Mouse (Mus musculus): ENCODE results near the gene Mrpl42. TPM values are rescaled to one million over a fixed set of nuclear protein-coding genes. Genes with fewer than 3 reads are reported as not detected.
A peak's percentile ranks its signal among the peaks of the same experiment; 100 is the strongest.

Gene Mrpl42
- polyA plus RNA-seq, 1 experiment, result 107 TPM

- TF ChIP-seq CTCF (IDR thresholded peaks at IDR 0.05; ENCODE audit: borderline replicate concordance, control insufficient read depth, extremely low read depth, insufficient read depth, low read length, poor library complexity), result no peak
- no peak for TF ChIP-seq POLR2A (IDR thresholded peaks at IDR 0.05; ENCODE audit: control insufficient read depth, extremely low read depth, insufficient read depth, low read length, poor library complexity)
- Histone ChIP-seq H3K27me3 (ENCODE audit: control insufficient read depth, insufficient read depth, low read length) (no peaks in the 10 kb centered on the region), H3K4me1 (replicated peaks; ENCODE audit: control insufficient read depth, insufficient read depth, low read length) (peaks cover 5% of the 10 kb centered on the region), H3K36me3 (ENCODE audit: control insufficient read depth, insufficient read depth, low read length) (no peaks in the 10 kb centered on the region), H3K27ac (ENCODE audit: control insufficient read depth, insufficient read depth, low read length) (no peak overlapping the region), H3K4me3 (ENCODE audit: control insufficient read depth, insufficient read depth, low read length) (no peak overlapping the region)
- 85% methylated on average over 3 of the region's 3 CpGs for WGBS
- DNase-seq, result no peak
These were observed 7.5 kb upstream of the Mrpl42 start for GRCm38 (mm10) chr10:95509263-95509662.

- no peak overlapping the region for H3K27ac ChIP-seq (ENCODE audit: control insufficient read depth, insufficient read depth, low read length)
- DNase-seq, result no peak
- H3K4me1 ChIP-seq (replicated peaks; ENCODE audit: control insufficient read depth, insufficient read depth, low read length), result peaks cover under 1% of the 10 kb centered on the region; the same call in 1 of the 2 replicates
- no peak for TF ChIP-seq CTCF (IDR thresholded peaks at IDR 0.05; ENCODE audit: borderline replicate concordance, control insufficient read depth, extremely low read depth, insufficient read depth, low read length, poor library complexity)
- TF ChIP-seq POLR2A (IDR thresholded peaks at IDR 0.05; ENCODE audit: control insufficient read depth, extremely low read depth, insufficient read depth, low read length, poor library complexity), result no peak
- H3K4me3 ChIP-seq (ENCODE audit: control insufficient read depth, insufficient read depth, low read length), result no peak overlapping the region
- 54% methylated on average over 6 of the region's 6 CpGs for WGBS
- no peaks in the 10 kb centered on the region for H3K36me3 ChIP-seq (ENCODE audit: control insufficient read depth, insufficient read depth, low read length)
- H3K27me3 ChIP-seq (ENCODE audit: control insufficient read depth, insufficient read depth, low read length), result no peaks in the 10 kb centered on the region
These were observed 7.1 kb upstream of the Mrpl42 start for GRCm38 (mm10) chr10:95508793-95509192.

- no peak overlapping the region for H3K27ac ChIP-seq (ENCODE audit: control insufficient read depth, insufficient read depth, low read length)
These were observed 6.4 kb upstream of the Mrpl42 start for GRCm38 (mm10) chr10:95508126-95508525.

GRCm38 (mm10) chr10:95504341-95504740, 2.6 kb upstream of the Mrpl42 start:
- H3K27me3 ChIP-seq (ENCODE audit: control insufficient read depth, insufficient read depth, low read length), result no peaks in the 10 kb centered on the region
- H3K4me1 ChIP-seq (replicated peaks; ENCODE audit: control insufficient read depth, insufficient read depth, low read length), result peaks cover 2% of the 10 kb centered on the region; the same call in 1 of the 2 replicates
- DNase-seq, result no peak
- H3K4me3 ChIP-seq (ENCODE audit: control insufficient read depth, insufficient read depth, low read length), result no peak overlapping the region
- WGBS, result 11% methylated on average over 1 of the region's 1 CpGs
- H3K36me3 ChIP-seq (ENCODE audit: control insufficient read depth, insufficient read depth, low read length), result no peaks in the 10 kb centered on the region
- TF ChIP-seq POLR2A (IDR thresholded peaks at IDR 0.05; ENCODE audit: control insufficient read depth, extremely low read depth, insufficient read depth, low read length, poor library complexity) (no peak), CTCF (IDR thresholded peaks at IDR 0.05; ENCODE audit: borderline replicate concordance, control insufficient read depth, extremely low read depth, insufficient read depth, low read length, poor library complexity) (no peak)
- H3K27ac ChIP-seq (ENCODE audit: control insufficient read depth, insufficient read depth, low read length), result no peak overlapping the region

More at GRCm38 (mm10) chr10:95508126-95508525, 6.4 kb upstream of the Mrpl42 start:
- no peak for TF ChIP-seq POLR2A (IDR thresholded peaks at IDR 0.05; ENCODE audit: control insufficient read depth, extremely low read depth, insufficient read depth, low read length, poor library complexity)
- TF ChIP-seq CTCF (IDR thresholded peaks at IDR 0.05; ENCODE audit: borderline replicate concordance, control insufficient read depth, extremely low read depth, insufficient read depth, low read length, poor library complexity), result no peak
- no peak overlapping the region for H3K4me3 ChIP-seq (ENCODE audit: control insufficient read depth, insufficient read depth, low read length)
- WGBS, result 97% methylated on average over 8 of the region's 8 CpGs
- no peaks in the 10 kb centered on the region for H3K27me3 ChIP-seq (ENCODE audit: control insufficient read depth, insufficient read depth, low read length)
- H3K36me3 ChIP-seq (ENCODE audit: control insufficient read depth, insufficient read depth, low read length), result no peaks in the 10 kb centered on the region
- no peak for DNase-seq
- no peaks in the 10 kb centered on the region for H3K4me1 ChIP-seq (replicated peaks; ENCODE audit: control insufficient read depth, insufficient read depth, low read length)

GRCm38 (mm10) chr10:95503443-95504235, 1.9 kb upstream of the Mrpl42 start:
- Histone ChIP-seq H3K4me1 (replicated peaks; ENCODE audit: control insufficient read depth, insufficient read depth, low read length) (peaks cover 2% of the 10 kb centered on the region; the same call in 1 of the 2 replicates), H3K36me3 (ENCODE audit: control insufficient read depth, insufficient read depth, low read length) (no peaks in the 10 kb centered on the region), H3K4me3 (ENCODE audit: control insufficient read depth, insufficient read depth, low read length) (no peak overlapping the region), H3K27ac (ENCODE audit: control insufficient read depth, insufficient read depth, low read length) (no peak overlapping the region), H3K27me3 (ENCODE audit: control insufficient read depth, insufficient read depth, low read length) (no peaks in the 10 kb centered on the region)
- TF ChIP-seq CTCF (IDR thresholded peaks at IDR 0.05; ENCODE audit: borderline replicate concordance, control insufficient read depth, extremely low read depth, insufficient read depth, low read length, poor library complexity) (no peak), POLR2A (IDR thresholded peaks at IDR 0.05; ENCODE audit: control insufficient read depth, extremely low read depth, insufficient read depth, low read length, poor library complexity) (no peak)
- WGBS, result 96% methylated on average over 14 of the region's 14 CpGs
- DNase-seq, result no peak

- TF ChIP-seq POLR2A (IDR thresholded peaks at IDR 0.05; ENCODE audit: control insufficient read depth, extremely low read depth, insufficient read depth, low read length, poor library complexity) (no peak), CTCF (IDR thresholded peaks at IDR 0.05; ENCODE audit: borderline replicate concordance, control insufficient read depth, extremely low read depth, insufficient read depth, low read length, poor library complexity) (no peak)
- Histone ChIP-seq H3K4me3 (ENCODE audit: control insufficient read depth, insufficient read depth, low read length) (peak overlapping the region; percentile 94; the same call in 1 of the 2 replicates), H3K4me1 (replicated peaks; ENCODE audit: control insufficient read depth, insufficient read depth, low read length) (peaks cover 2% of the 10 kb centered on the region; the same call in 1 of the 2 replicates), H3K36me3 (ENCODE audit: control insufficient read depth, insufficient read depth, low read length) (no peaks in the 10 kb centered on the region), H3K27ac (ENCODE audit: control insufficient read depth, insufficient read depth, low read length) (no peak overlapping the region), H3K27me3 (ENCODE audit: control insufficient read depth, insufficient read depth, low read length) (no peaks in the 10 kb centered on the region)
- DNase-seq, result no peak
- WGBS, result under 1% methylated on average over 7 of the region's 7 CpGs
These were observed 707 bp downstream of the Mrpl42 start for GRCm38 (mm10) chr10:95501033-95501432.

Data from thymus, adult 2 months (tissue).